Mouse (Mus musculus): ENCODE data around the gene Rcc2.

DNA sequence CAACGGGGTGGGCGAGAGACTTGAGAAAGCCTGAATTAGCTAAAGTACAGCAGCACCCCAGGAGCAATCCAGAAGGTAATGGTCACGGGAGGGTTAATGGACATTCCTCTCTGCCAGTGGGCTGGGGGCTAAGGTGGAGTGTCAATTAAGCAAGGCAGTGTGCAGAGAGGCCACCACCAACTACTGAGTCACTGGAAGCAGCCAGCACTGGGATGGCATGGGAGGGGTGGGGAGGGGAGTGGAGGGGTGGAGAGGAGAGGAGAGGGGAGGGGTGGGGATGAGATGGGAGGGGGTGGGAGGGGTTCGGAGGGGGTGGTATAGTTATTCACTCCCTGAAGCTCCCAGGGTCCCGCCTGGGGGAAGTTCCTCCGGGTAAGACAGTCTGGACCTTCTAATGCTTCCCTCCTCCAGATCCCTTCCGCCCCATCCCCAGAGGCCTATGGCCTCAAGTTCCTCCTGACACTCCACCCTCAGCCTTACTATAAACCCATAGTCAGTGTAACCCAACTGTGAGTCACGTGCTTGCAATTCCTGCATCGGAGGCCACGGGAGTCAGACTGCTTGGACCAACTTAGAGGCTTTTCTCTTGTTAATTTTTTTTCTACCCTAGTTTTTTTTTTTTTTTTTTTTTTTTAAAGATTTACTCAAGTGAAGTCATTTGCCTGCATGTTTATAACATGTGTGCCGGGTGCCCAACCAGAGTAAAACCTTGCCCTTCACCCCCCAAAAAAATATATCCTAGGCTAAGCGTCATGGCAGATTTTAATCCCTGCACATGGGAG is 12.1 kb upstream of the Rcc2 start:
- no peak for TF ChIP-seq CTCF (IDR thresholded peaks at IDR 0.05 in 2 of 3, conservative IDR thresholded peaks at IDR 0.05 in 1 of 3; ENCODE audit: control insufficient read depth in 1 of 3, insufficient read depth in 1 of 3, low read depth in 2 of 3, low read length in 3 of 3, poor library complexity in 1 of 3, severe bottlenecking in 1 of 3)
- TF ChIP-seq POLR2AphosphoS5 (IDR thresholded peaks at IDR 0.05; ENCODE audit: borderline replicate concordance, low read depth, low read length) = no peak
- no peak for TF ChIP-seq EP300 (IDR thresholded peaks at IDR 0.05; ENCODE audit: low read depth in 1 of 2, low read length in 2 of 2)
- no peak for TF ChIP-seq MYC (IDR thresholded peaks at IDR 0.05; ENCODE audit: low read depth, low read length)
- TF ChIP-seq ZNF384 (IDR thresholded peaks at IDR 0.05; ENCODE audit: low read depth, low read length) = no peak
- no peak for TF ChIP-seq KAT2A (conservative IDR thresholded peaks at IDR 0.05; ENCODE audit: low read depth, low read length)
- TF ChIP-seq UBTF (IDR thresholded peaks at IDR 0.05; ENCODE audit: borderline replicate concordance, insufficient read depth, low read depth, low read length) = no peak
- no peak for TF ChIP-seq POLR2A (IDR thresholded peaks at IDR 0.05; ENCODE audit: control insufficient read depth in 1 of 2, insufficient read depth in 1 of 2, low read depth in 1 of 2, low read length in 2 of 2, poor library complexity in 1 of 2)
- TF ChIP-seq MEF2A (IDR thresholded peaks at IDR 0.05; ENCODE audit: extremely low read depth, insufficient replicate concordance, low read depth, low read length, poor library complexity, severe bottlenecking) = no peak
- TF ChIP-seq ETS1 (IDR thresholded peaks at IDR 0.05; ENCODE audit: low read depth, low read length) = no peak
- no peak for TF ChIP-seq MAX (IDR thresholded peaks at IDR 0.05; ENCODE audit: low read length)
- no peak for TF ChIP-seq NELFE (IDR thresholded peaks at IDR 0.05; ENCODE audit: low read depth, low read length)
